Mouse (Mus musculus) CD4-positive, CD25-positive, alpha-beta regulatory T cell, adult 4 months (primary cell): ENCODE data around the gene Tgfbr3. TPM values are rescaled to one million over a fixed set of nuclear protein-coding genes. Genes with fewer than 3 reads are reported as not detected.

Experiments used
- ATAC-seq: one replicate; pipeline ENCODE4 v1.8.0; 2017
- polyA plus RNA-seq, 2 experiments: library from polyadenylated mRNA; unstranded; fragments of 100-300 nt; shearing (Covaris generic); gene quantifications; one replicate each; pipeline ENCODE4 v1.2.1; 2017

Tgfbr3 gene
- polyA plus RNA-seq, 2 experiments from 2014 or later, result 4.4 to 7.8 TPM

GRCm38 (mm10) chr5:107144263-107144843 is 145.1 kb downstream of the Tgfbr3 start:
- no peak for ATAC-seq

- ATAC-seq, result no peak
Observed at GRCm38 (mm10) chr5:107143406-107143805, 146.0 kb downstream of the Tgfbr3 start.

DNA sequence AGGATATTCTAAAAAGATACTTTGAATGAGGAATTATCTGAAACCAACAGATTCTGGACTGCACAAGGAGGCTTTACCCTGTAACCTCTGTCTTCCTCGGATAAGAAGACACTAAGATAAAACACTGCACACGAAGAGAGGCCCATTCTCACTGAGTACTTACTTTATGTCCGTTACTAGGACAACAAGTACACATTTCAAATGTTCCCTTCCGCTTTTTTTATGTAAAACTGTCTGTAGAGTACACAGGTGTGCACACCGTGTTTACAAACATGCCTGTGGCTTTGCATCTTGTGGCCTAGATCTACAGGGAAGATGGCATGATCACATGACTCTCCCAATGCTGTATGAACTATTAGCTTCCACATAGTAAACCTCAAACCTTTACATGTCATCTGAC is 146.6 kb downstream of the Tgfbr3 start:
- ATAC-seq, result no peak

DNA sequence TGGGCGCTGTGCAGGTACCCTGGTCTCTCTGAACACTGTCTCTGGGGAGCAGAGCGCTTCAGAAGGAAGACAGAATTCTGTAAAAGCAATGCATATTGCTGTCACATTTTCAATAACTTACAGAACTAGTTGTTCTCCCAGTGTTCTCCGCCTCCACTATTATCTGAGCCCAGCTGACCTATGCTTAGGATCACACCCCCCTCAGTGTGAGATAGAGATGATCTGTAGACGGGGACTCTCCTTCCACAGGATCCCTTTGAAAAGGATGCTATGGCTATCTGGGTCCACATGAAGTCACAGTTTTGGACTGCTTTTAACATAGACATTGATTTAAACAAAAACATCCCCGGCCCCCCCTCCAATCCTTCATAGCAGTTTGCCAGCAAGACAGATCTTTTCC is 148.1 kb downstream of the Tgfbr3 start:
- ATAC-seq, result no peak

GRCm38 (mm10) chr5:107139800-107140651 is 149.4 kb downstream of the Tgfbr3 start:
- no peak for ATAC-seq

DNA sequence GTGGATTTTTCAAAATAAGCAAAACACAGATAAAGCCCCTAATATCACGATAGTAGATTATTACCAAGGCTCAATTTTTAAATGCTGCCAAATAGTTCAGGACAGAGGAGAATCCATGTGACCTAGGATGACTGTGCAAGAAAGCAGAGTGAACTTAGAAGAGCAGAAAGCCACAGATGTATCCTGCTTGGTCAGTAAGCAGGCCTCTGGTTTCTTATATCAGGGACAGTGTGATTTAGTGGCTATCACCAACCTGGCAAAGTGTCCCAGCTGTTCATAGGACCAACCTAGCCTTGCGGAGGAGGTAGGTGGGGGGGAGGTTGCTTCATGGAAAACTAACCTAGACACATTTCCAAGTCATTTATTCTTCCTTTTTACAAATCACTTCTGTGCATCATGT is 156.1 kb downstream of the Tgfbr3 start:
- no peak for ATAC-seq

- no peak for ATAC-seq
Observed at GRCm38 (mm10) chr5:107132231-107132630, 157.2 kb downstream of the Tgfbr3 start.

DNA sequence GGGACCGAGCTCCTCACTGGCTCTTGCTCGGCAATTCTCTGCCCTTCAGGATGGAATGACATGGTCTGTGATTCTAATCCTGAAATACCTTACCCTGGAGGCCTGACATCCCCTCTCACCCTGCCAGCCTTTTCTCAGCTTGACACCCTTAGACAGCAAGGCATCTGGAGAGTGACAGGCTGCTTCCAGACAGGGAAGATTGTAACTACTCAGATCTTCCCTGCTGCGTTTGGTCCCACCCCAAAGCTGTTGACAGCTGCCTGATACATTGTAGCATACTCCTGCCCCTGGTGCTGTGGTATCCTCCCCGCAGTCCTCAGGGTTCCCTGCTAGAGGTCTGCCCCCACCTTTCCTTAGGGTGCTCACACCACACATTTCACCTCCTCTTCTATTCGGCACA is 160.1 kb downstream of the Tgfbr3 start:
- no peak for ATAC-seq

DNA sequence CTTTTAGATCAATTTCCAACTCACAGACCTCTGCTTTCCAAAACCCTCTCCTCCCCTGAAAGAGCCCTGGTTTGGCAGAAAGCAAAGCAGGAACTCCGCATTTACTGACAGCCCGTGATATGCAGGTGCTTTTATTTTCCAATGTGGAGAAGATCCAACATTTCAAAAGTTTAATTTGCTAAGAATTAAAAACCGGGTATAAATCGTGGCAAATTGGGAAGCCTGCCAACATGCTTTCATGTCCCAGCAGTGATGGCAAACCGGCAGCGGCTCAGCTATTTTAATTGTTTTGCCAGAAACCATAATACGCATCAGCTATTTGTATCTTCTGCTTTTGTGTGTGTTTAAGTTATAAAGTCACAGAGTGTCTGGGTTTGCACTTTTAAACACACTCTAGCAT is 162.9 kb downstream of the Tgfbr3 start:
- no peak for ATAC-seq

GRCm38 (mm10) chr5:107125131-107125530 is 164.3 kb downstream of the Tgfbr3 start:
- ATAC-seq, result no peak

DNA sequence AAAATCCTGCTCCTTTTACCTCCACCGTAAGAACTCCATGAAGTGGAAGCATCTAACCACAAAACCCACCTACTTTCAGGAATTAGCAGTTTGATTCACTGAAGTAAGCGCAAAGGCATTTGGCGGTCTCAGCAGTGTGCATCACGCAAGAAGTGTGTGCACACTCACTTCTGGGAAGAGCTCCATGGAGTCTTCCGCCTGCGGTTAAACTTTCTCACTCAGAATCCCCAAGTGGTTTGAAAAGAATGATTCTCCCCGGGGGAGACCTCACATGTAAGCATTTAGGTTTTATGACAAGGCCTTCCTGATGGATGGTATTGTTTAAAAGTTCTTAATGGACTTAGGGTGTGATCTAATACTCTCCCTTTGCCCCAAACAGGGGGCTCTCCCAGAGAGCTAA is 164.9 kb downstream of the Tgfbr3 start:
- no peak for ATAC-seq

- no peak for ATAC-seq
Observed at GRCm38 (mm10) chr5:107122622-107123021, 166.8 kb downstream of the Tgfbr3 start.

GRCm38 (mm10) chr5:107121086-107121485 is 168.3 kb downstream of the Tgfbr3 start:
- no peak for ATAC-seq

- ATAC-seq, result no peak
Observed at GRCm38 (mm10) chr5:107120624-107121023, 168.8 kb downstream of the Tgfbr3 start.

GRCm38 (mm10) chr5:107119896-107120295 is 169.5 kb downstream of the Tgfbr3 start:
- no peak for ATAC-seq

- no peak for ATAC-seq
Observed at GRCm38 (mm10) chr5:107116821-107117220, 172.6 kb downstream of the Tgfbr3 start.

DNA sequence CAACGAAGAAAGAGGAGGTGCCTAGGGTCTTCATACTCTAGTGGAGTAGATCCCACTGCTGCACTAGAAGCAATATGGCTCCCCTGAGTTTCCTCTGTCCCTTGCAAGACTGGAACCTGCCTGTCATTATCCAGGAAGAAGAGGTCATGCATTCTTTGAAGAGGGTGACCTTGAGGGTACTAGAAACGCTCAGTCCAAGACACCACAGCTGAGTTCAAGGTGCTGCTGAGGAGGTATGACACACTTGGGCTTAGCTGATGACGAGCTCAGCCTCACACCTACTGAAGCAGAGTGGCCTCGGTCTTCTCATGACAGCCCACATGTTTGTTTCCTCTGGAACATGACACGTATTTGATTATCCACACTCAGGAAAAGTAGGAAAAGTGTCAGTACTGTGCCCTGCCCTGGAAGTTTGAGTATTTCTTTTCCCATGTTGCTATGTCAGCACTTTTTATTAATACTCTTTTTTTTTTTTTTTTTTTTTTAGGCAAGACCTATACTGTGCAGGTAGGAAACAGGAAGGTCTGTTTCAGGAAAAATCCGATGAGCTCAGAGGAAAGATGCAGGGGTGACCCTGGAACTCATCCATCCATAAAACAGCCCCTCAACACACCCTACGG is 176.7 kb downstream of the Tgfbr3 start:
- no peak for ATAC-seq

- ATAC-seq, result no peak
Observed at GRCm38 (mm10) chr5:107111802-107112201, 177.6 kb downstream of the Tgfbr3 start.

DNA sequence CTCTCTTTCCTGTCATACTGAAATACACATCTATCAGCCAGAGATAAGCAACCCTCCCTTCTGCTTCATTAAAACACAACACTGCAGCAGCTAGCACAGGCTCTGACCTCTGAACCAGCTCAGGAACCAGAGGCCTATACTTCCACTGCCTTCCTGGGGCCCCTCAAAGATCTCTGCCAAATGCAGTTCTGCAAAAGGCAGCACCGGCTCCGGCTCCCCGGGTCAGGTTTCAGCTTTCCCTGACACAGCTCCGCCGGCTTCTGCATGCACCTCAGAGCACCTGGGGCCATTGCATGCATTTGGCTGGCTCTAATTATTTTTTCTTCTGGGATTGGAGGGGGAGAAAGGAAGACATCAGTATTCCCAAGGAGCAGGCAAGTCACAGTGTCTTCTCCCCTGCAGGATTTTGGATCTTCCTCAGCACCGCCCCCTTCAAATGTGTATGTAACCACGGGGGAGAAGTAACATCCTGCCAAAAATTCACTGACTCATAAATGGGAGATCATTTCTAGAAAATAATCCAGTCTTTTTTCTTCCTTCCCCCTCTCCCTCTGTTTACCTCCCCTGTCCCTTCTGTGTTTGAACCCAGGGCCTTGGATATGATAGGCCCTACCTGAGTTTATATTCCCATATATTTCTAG is 178.4 kb downstream of the Tgfbr3 start:
- no peak for ATAC-seq

GRCm38 (mm10) chr5:107110089-107110879 is 179.1 kb downstream of the Tgfbr3 start:
- no peak for ATAC-seq

DNA sequence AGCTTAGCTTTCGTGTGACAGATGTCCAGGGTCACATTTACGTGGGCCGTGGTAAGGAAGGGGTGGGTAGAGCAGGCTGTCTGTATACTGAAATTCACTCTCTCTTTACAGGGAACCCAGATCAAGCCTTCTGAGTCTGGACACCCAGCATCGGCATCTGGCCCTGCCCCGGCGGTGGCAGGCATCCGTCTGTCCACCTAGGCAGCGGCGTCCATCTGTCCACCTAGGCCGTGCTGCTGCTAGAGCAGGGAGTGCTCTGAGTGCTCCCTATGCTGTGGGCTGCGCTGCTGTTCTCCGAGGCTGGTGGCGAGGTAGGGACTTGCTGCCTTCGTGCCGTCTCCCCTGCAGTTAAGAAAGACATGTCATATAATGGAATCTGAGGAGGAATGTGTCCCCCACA is 180.0 kb downstream of the Tgfbr3 start:
- ATAC-seq, result no peak

- no peak for ATAC-seq
Observed at GRCm38 (mm10) chr5:107106793-107107192, 182.6 kb downstream of the Tgfbr3 start.

DNA sequence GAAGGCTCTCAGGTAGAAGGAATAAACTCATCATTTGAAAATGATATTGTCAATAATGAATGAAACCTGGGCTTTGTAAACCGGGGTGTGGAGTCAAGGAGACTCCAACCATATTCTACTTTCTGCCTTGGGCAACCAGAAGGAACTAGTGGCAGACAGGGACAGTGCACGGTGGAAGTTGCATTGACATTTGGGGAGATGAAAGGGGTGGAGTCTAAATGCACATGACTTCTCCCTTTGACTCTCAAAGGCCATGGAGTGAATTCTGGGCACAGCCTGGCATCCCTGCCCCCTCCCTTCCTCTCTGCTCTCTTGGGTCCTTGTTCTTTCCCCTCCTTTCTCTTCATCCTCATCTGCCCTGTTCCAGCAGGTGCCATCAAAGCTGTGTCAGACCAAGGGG is 183.3 kb downstream of the Tgfbr3 start:
- no peak for ATAC-seq
